In genomic region chr10:80663485-80664196, GRCm38 (mm10) we compare ENCODE assay signal across 8 mouse cellular contexts. TPM values are rescaled to one million over a fixed set of nuclear protein-coding genes. Genes with fewer than 3 reads are reported as not detected.
DNase-seq lines count a peak whose midpoint lies in the region; ATAC-seq lines count a peak whose summit lies in the region.

No protein-coding gene starts in this region.

- 66% methylated on average over 5 of the region's 5 CpGs for WGBS in forebrain, embryonic 13.5 days
- 60% methylated on average over 5 of the region's 5 CpGs for WGBS in forebrain, embryonic 14.5 days
- 30% methylated on average over 5 of the region's 5 CpGs for WGBS in lung, embryonic 16.5 days
- 25% methylated on average over 5 of the region's 5 CpGs for WGBS in heart, embryonic 15.5 days
- WGBS in forebrain, embryonic 15.5 days: 63% methylated on average over 5 of the region's 5 CpGs

- no peak overlapping the region for H3K27ac ChIP-seq in forebrain, embryonic 13.5 days
- H3K27ac ChIP-seq in forebrain, embryonic 14.5 days (ENCODE audit: low read depth, low read length): no peak overlapping the region
- peak overlapping the region; percentile 92 for H3K27ac ChIP-seq in lung, embryonic 16.5 days (ENCODE audit: low read length)
- peak overlapping the region; percentile 95 for H3K27ac ChIP-seq in heart, embryonic 15.5 days
- H3K27ac ChIP-seq in forebrain, embryonic 15.5 days (replicated peaks): no peak overlapping the region

- no peaks in the 10 kb centered on the region for H3K9me3 ChIP-seq in forebrain, embryonic 13.5 days (replicated peaks)
- no peaks in the 10 kb centered on the region for H3K9me3 ChIP-seq in forebrain, embryonic 14.5 days (replicated peaks; ENCODE audit: control insufficient read depth, low read length)
- H3K9me3 ChIP-seq in lung, embryonic 16.5 days (ENCODE audit: control insufficient read depth, low read length): no peaks in the 10 kb centered on the region
- no peaks in the 10 kb centered on the region for H3K9me3 ChIP-seq in heart, embryonic 15.5 days (replicated peaks)
- no peaks in the 10 kb centered on the region for H3K9me3 ChIP-seq in forebrain, embryonic 15.5 days

- ATAC-seq in forebrain, embryonic 13.5 days: no peak
- no peak for ATAC-seq in forebrain, embryonic 14.5 days
- ATAC-seq in lung, embryonic 16.5 days (ENCODE audit: low read depth): no peak
- no peak for ATAC-seq in heart, embryonic 15.5 days (replicated peaks; ENCODE audit: insufficient number of reproducible peaks, insufficient read depth, low FRiP score, low read depth)
- peak; percentile 23; the same call in 1 of the 2 replicates for ATAC-seq in monocyte, adult 5-6 weeks (replicated peaks; ENCODE audit: insufficient number of reproducible peaks, low FRiP score, low TSS enrichment, poor library complexity, severe bottlenecking)
- no peak for ATAC-seq in forebrain, embryonic 15.5 days (replicated peaks)

- H3K4me3 ChIP-seq in forebrain, embryonic 13.5 days: no peak overlapping the region
- no peak overlapping the region for H3K4me3 ChIP-seq in forebrain, embryonic 14.5 days (ENCODE audit: low read depth, low read length)
- no peak overlapping the region for H3K4me3 ChIP-seq in lung, embryonic 16.5 days (ENCODE audit: low read length)
- no peak overlapping the region for H3K4me3 ChIP-seq in heart, embryonic 15.5 days
- no peak overlapping the region for H3K4me3 ChIP-seq in forebrain, embryonic 15.5 days

- no peak for DNase-seq in forebrain, embryonic 14.5 days (ENCODE audit: low spot score)
- no peak for DNase-seq in lung, postnatal 14 days
- DNase-seq in right cerebral cortex, postnatal 10 days (ENCODE audit: low spot score in 2 of 2): no peak

- H3K9ac ChIP-seq in forebrain, embryonic 13.5 days: 0 out of 2 replicates have a peak overlapping the region, but pooled peaks have one; percentile 2
- no peak overlapping the region for H3K9ac ChIP-seq in forebrain, embryonic 14.5 days (ENCODE audit: low read length)
- H3K9ac ChIP-seq in lung, embryonic 16.5 days (ENCODE audit: low read length): no peak overlapping the region
- H3K9ac ChIP-seq in heart, embryonic 15.5 days: no peak overlapping the region; the same call in 1 of the 2 replicates
- no peak overlapping the region for H3K9ac ChIP-seq in forebrain, embryonic 15.5 days (replicated peaks)

- H3K4me1 ChIP-seq in forebrain, embryonic 13.5 days: peaks cover 24% of the 10 kb centered on the region
- no peaks in the 10 kb centered on the region; the same call in 1 of the 2 replicates for H3K4me1 ChIP-seq in forebrain, embryonic 14.5 days (ENCODE audit: control insufficient read depth, insufficient read depth, low read length)
- peaks cover 39% of the 10 kb centered on the region for H3K4me1 ChIP-seq in lung, embryonic 16.5 days (replicated peaks; ENCODE audit: control insufficient read depth, insufficient read depth, low read length)
- H3K4me1 ChIP-seq in heart, embryonic 15.5 days (replicated peaks): peaks cover 41% of the 10 kb centered on the region
- peaks cover 11% of the 10 kb centered on the region for H3K4me1 ChIP-seq in forebrain, embryonic 15.5 days

- H3K27me3 ChIP-seq in forebrain, embryonic 13.5 days: no peaks in the 10 kb centered on the region
- no peaks in the 10 kb centered on the region for H3K27me3 ChIP-seq in forebrain, embryonic 14.5 days (replicated peaks; ENCODE audit: control insufficient read depth, insufficient read depth, low read length)
- no peaks in the 10 kb centered on the region for H3K27me3 ChIP-seq in lung, embryonic 16.5 days (ENCODE audit: control insufficient read depth, insufficient read depth, low read depth, low read length)
- H3K27me3 ChIP-seq in heart, embryonic 15.5 days: no peaks in the 10 kb centered on the region
- no peaks in the 10 kb centered on the region for H3K27me3 ChIP-seq in forebrain, embryonic 15.5 days

- H3K4me2 ChIP-seq in forebrain, embryonic 13.5 days: no peak overlapping the region
- no peak overlapping the region for H3K4me2 ChIP-seq in forebrain, embryonic 14.5 days (ENCODE audit: low read length)
- no peak overlapping the region for H3K4me2 ChIP-seq in lung, embryonic 16.5 days (ENCODE audit: low read depth, low read length)
- H3K4me2 ChIP-seq in heart, embryonic 15.5 days: no peak overlapping the region
- no peak overlapping the region for H3K4me2 ChIP-seq in forebrain, embryonic 15.5 days (replicated peaks)

- H3K36me3 ChIP-seq in forebrain, embryonic 13.5 days (ENCODE audit: poor library complexity, severe bottlenecking): peaks cover 36% of the 10 kb centered on the region
- H3K36me3 ChIP-seq in forebrain, embryonic 14.5 days (ENCODE audit: control insufficient read depth, insufficient read depth, low read length): peaks cover 34% of the 10 kb centered on the region
- H3K36me3 ChIP-seq in lung, embryonic 16.5 days (ENCODE audit: control insufficient read depth, insufficient read depth, low read length): peaks cover 18% of the 10 kb centered on the region
- peaks cover 26% of the 10 kb centered on the region for H3K36me3 ChIP-seq in heart, embryonic 15.5 days
- H3K36me3 ChIP-seq in forebrain, embryonic 15.5 days: peaks cover 27% of the 10 kb centered on the region

RNA-seq across cellular contexts. Expression of gene Btbd2, which starts 6.8 kb away (rescaled TPM):
- polyA plus RNA-seq in forebrain, embryonic 13.5 days (2015; fragmentation: Nextera tagmentation; extraction: Ambion mirVana): 59.2 and 61.2 TPM in 2 replicates
- polyA plus RNA-seq in forebrain, embryonic 14.5 days (2014; fragmentation: Nextera tagmentation; extraction: Ambion mirVana): 42.6 and 52.2 TPM in 2 replicates
- 15.3 and 33.2 TPM in 2 replicates for polyA plus RNA-seq in lung, embryonic 16.5 days (2015; fragmentation: Nextera tagmentation; extraction: Ambion mirVana)
- 45.4 and 64.8 TPM in 2 replicates for polyA plus RNA-seq in heart, embryonic 15.5 days (2015; fragmentation: Nextera tagmentation; extraction: Ambion mirVana)
- 14.6 to 23.9 TPM (median 23.1 TPM) in 3 replicates for total RNA-seq in monocyte, adult 5-6 weeks (2017)
- polyA plus RNA-seq in forebrain, embryonic 15.5 days (2015; fragmentation: Nextera tagmentation; extraction: Ambion mirVana): 83.4 and 87.5 TPM in 2 replicates

RNA-seq across cellular contexts. Expression of gene Mknk2, which starts 14.3 kb away (rescaled TPM):
- polyA plus RNA-seq in forebrain, embryonic 13.5 days (2015; fragmentation: Nextera tagmentation; extraction: Ambion mirVana): 52.3 and 55.1 TPM in 2 replicates
- 43.1 and 49.1 TPM in 2 replicates for polyA plus RNA-seq in forebrain, embryonic 14.5 days (2014; fragmentation: Nextera tagmentation; extraction: Ambion mirVana)
- 66.3 and 82.1 TPM in 2 replicates for polyA plus RNA-seq in lung, embryonic 16.5 days (2015; fragmentation: Nextera tagmentation; extraction: Ambion mirVana)
- polyA plus RNA-seq in heart, embryonic 15.5 days (2015; fragmentation: Nextera tagmentation; extraction: Ambion mirVana): 70.8 and 99.5 TPM in 2 replicates
- 56.7 to 115 TPM (median 94.0 TPM) in 3 replicates for total RNA-seq in monocyte, adult 5-6 weeks (2017)
- 60.9 and 64.8 TPM in 2 replicates for polyA plus RNA-seq in forebrain, embryonic 15.5 days (2015; fragmentation: Nextera tagmentation; extraction: Ambion mirVana)

RNA-seq across cellular contexts. Expression of gene Mob3a, which starts 38.1 kb away (rescaled TPM):
- 47.9 and 51.6 TPM in 2 replicates for polyA plus RNA-seq in forebrain, embryonic 13.5 days (2015; fragmentation: Nextera tagmentation; extraction: Ambion mirVana)
- 35.7 and 37.2 TPM in 2 replicates for polyA plus RNA-seq in forebrain, embryonic 14.5 days (2014; fragmentation: Nextera tagmentation; extraction: Ambion mirVana)
- polyA plus RNA-seq in lung, embryonic 16.5 days (2015; fragmentation: Nextera tagmentation; extraction: Ambion mirVana): 42.3 and 45.7 TPM in 2 replicates
- polyA plus RNA-seq in heart, embryonic 15.5 days (2015; fragmentation: Nextera tagmentation; extraction: Ambion mirVana): 22.1 and 33.6 TPM in 2 replicates
- 57.4 to 129 TPM (median 87.2 TPM) in 3 replicates for total RNA-seq in monocyte, adult 5-6 weeks (2017)
- polyA plus RNA-seq in forebrain, embryonic 15.5 days (2015; fragmentation: Nextera tagmentation; extraction: Ambion mirVana): 52.6 and 55.1 TPM in 2 replicates

RNA-seq across cellular contexts. Expression of gene Izumo4, which starts 38.3 kb away (rescaled TPM):
- polyA plus RNA-seq in forebrain, embryonic 13.5 days (2015; fragmentation: Nextera tagmentation; extraction: Ambion mirVana): 24.5 and 26.3 TPM in 2 replicates
- polyA plus RNA-seq in forebrain, embryonic 14.5 days (2014; fragmentation: Nextera tagmentation; extraction: Ambion mirVana): 16.0 and 21.5 TPM in 2 replicates
- polyA plus RNA-seq in lung, embryonic 16.5 days (2015; fragmentation: Nextera tagmentation; extraction: Ambion mirVana): 23.6 and 26.8 TPM in 2 replicates
- 10.4 and 14.6 TPM in 2 replicates for polyA plus RNA-seq in heart, embryonic 15.5 days (2015; fragmentation: Nextera tagmentation; extraction: Ambion mirVana)
- 10.6 to 17.9 TPM (median 17.1 TPM) in 3 replicates for total RNA-seq in monocyte, adult 5-6 weeks (2017)
- 33.4 and 35.2 TPM in 2 replicates for polyA plus RNA-seq in forebrain, embryonic 15.5 days (2015; fragmentation: Nextera tagmentation; extraction: Ambion mirVana)

RNA-seq across cellular contexts. Expression of gene Csnk1g2, which starts 41.0 kb away (rescaled TPM):
- polyA plus RNA-seq in forebrain, embryonic 13.5 days (2015; fragmentation: Nextera tagmentation; extraction: Ambion mirVana): 55.0 and 73.2 TPM in 2 replicates
- 35.9 and 49.2 TPM in 2 replicates for polyA plus RNA-seq in forebrain, embryonic 14.5 days (2014; fragmentation: Nextera tagmentation; extraction: Ambion mirVana)
- 20.6 and 38.4 TPM in 2 replicates for polyA plus RNA-seq in lung, embryonic 16.5 days (2015; fragmentation: Nextera tagmentation; extraction: Ambion mirVana)
- polyA plus RNA-seq in heart, embryonic 15.5 days (2015; fragmentation: Nextera tagmentation; extraction: Ambion mirVana): 78.2 and 112 TPM in 2 replicates
- 174 to 193 TPM (median 192 TPM) in 3 replicates for total RNA-seq in monocyte, adult 5-6 weeks (2017)
- 117 and 126 TPM in 2 replicates for polyA plus RNA-seq in forebrain, embryonic 15.5 days (2015; fragmentation: Nextera tagmentation; extraction: Ambion mirVana)

Comparison
In these comparisons a context has a peak if more than half of its experiments do, and no peak if none do; other contexts are left out.
1. H3K27ac ChIP-seq: peak in lung, embryonic 16.5 days (single experiment) and heart, embryonic 15.5 days (single experiment); none in forebrain, embryonic 13.5 days (single experiment), forebrain, embryonic 14.5 days (single experiment) and forebrain, embryonic 15.5 days (single experiment).